Mouse (Mus musculus): ENCODE data around the gene Tmem175.

Gene Tmem175

GRCm38 (mm10) chr5:108676772-108677498 lies 47.4 kb downstream of the Tmem175 start:
- in situ Hi-C loops (cut with MboI; ENCODE audit: low sequenced_read_pairs), result no loop called here

GRCm38 (mm10) chr5:108677605-108678295 lies 48.2 kb downstream of the Tmem175 start:
- in situ Hi-C loops (cut with MboI; ENCODE audit: low sequenced_read_pairs), result no loop called here

GRCm38 (mm10) chr5:108678296-108678854 lies 48.8 kb downstream of the Tmem175 start:
- in situ Hi-C loops (cut with MboI; ENCODE audit: low sequenced_read_pairs), result no loop called here

- in situ Hi-C loops (cut with MboI; ENCODE audit: low sequenced_read_pairs), result no loop called here
Measured at GRCm38 (mm10) chr5:108679909-108680308, 50.3 kb downstream of the Tmem175 start.

- in situ Hi-C loops (cut with MboI; ENCODE audit: low sequenced_read_pairs), result no loop called here
Measured at GRCm38 (mm10) chr5:108680871-108681270, 51.3 kb downstream of the Tmem175 start.

- in situ Hi-C loops (cut with MboI; ENCODE audit: low sequenced_read_pairs), result no loop called here
Measured at GRCm38 (mm10) chr5:108689091-108689490, 59.5 kb downstream of the Tmem175 start.

GRCm38 (mm10) chr5:108691152-108691551 lies 61.6 kb downstream of the Tmem175 start:
- in situ Hi-C loops (cut with MboI; ENCODE audit: low sequenced_read_pairs), result no loop called here

GRCm38 (mm10) chr5:108692271-108692670 lies 62.7 kb downstream of the Tmem175 start, which contains the start of gene Fgfrl1:
Gene Fgfrl1, plus strand, starts transcription at chr5:108692382.
- in situ Hi-C loops (cut with MboI; ENCODE audit: low sequenced_read_pairs), result no loop called here

GRCm38 (mm10) chr5:108693872-108694288 lies 64.3 kb downstream of the Tmem175 start:
- in situ Hi-C loops (cut with MboI; ENCODE audit: low sequenced_read_pairs), result no loop called here

- in situ Hi-C loops (cut with MboI; ENCODE audit: low sequenced_read_pairs), result no loop called here
Measured at GRCm38 (mm10) chr5:108694352-108695261, 65.0 kb downstream of the Tmem175 start.

GRCm38 (mm10) chr5:108695861-108696260 lies 66.3 kb downstream of the Tmem175 start:
- in situ Hi-C loops (cut with MboI; ENCODE audit: low sequenced_read_pairs), result no loop called here

- in situ Hi-C loops (cut with MboI; ENCODE audit: low sequenced_read_pairs), result no loop called here
Measured at GRCm38 (mm10) chr5:108696542-108696941, 67.0 kb downstream of the Tmem175 start.

- in situ Hi-C loops (cut with MboI; ENCODE audit: low sequenced_read_pairs), result no loop called here
Measured at GRCm38 (mm10) chr5:108697341-108697753, 67.8 kb downstream of the Tmem175 start.

Data from CH12F3 (cell line).